ENCODE assay signal across 19 mouse cellular contexts in genomic region chr9:102749216-102749615, GRCm38 (mm10). TPM values are rescaled to one million over a fixed set of nuclear protein-coding genes. Genes with fewer than 3 reads are reported as not detected.
DNase-seq lines count a peak whose midpoint lies in the region; ATAC-seq lines count a peak whose summit lies in the region.
"Had no signal": no experiment of that assay in that cellular context is flagged by ENCODE, and none has a peak within 500 bp of the region (broad histone marks: within the 10 kb centered on the region; RNA-seq: fewer than 3 reads in every experiment).

No protein-coding gene starts in this region.

- WGBS in intestine, embryonic 14.5 days, result 48% methylated on average over 11 of the region's 11 CpGs
- WGBS in intestine, embryonic 16.5 days, result 52% methylated on average over 11 of the region's 11 CpGs
- WGBS in stomach, embryonic 16.5 days, result 55% methylated on average over 11 of the region's 11 CpGs

- peaks cover 14% of the 10 kb centered on the region for H3K4me1 ChIP-seq in intestine, embryonic 14.5 days (replicated peaks; ENCODE audit: control insufficient read depth, insufficient read depth, low read length)
- peaks cover 13% of the 10 kb centered on the region; the same call in 1 of the 2 replicates for H3K4me1 ChIP-seq in intestine, embryonic 16.5 days (ENCODE audit: control insufficient read depth, insufficient read depth, low read length)
- H3K4me1 ChIP-seq in stomach, embryonic 16.5 days (ENCODE audit: control insufficient read depth, insufficient read depth, low read length), result peaks cover 29% of the 10 kb centered on the region
- H3K4me1 ChIP-seq: hindbrain, embryonic 15.5 days had no signal

- no peaks in the 10 kb centered on the region for H3K9me3 ChIP-seq in intestine, embryonic 14.5 days (ENCODE audit: control insufficient read depth, low read length)
- H3K9me3 ChIP-seq in intestine, embryonic 16.5 days (ENCODE audit: control insufficient read depth, low read length), result no peaks in the 10 kb centered on the region
- H3K9me3 ChIP-seq in stomach, embryonic 16.5 days (replicated peaks; ENCODE audit: control insufficient read depth, low read length), result no peaks in the 10 kb centered on the region
- H3K9me3 ChIP-seq: embryonic facial prominence, embryonic 15.5 days; forebrain, embryonic 10.5 days; heart, embryonic 13.5 days; hindbrain, embryonic 15.5 days had no signal

- H3K9ac ChIP-seq in intestine, embryonic 14.5 days (ENCODE audit: low read length), result no peak overlapping the region
- H3K9ac ChIP-seq in intestine, embryonic 16.5 days (ENCODE audit: low read depth, low read length), result no peak overlapping the region
- no peak overlapping the region for H3K9ac ChIP-seq in stomach, embryonic 16.5 days (ENCODE audit: low read length)
- H3K9ac ChIP-seq: embryonic facial prominence, embryonic 15.5 days; heart, embryonic 13.5 days; hindbrain, embryonic 15.5 days had no signal

- ATAC-seq in intestine, embryonic 14.5 days (replicated peaks; ENCODE audit: low FRiP score, low TSS enrichment, low read depth), result no peak
- no peak for ATAC-seq in intestine, embryonic 16.5 days
- no peak for ATAC-seq in stomach, embryonic 16.5 days (ENCODE audit: insufficient read depth, low FRiP score)
- ATAC-seq: activated CD4-positive, CD25-positive, alpha-beta regulatory T cell, adult 4 months; forebrain, embryonic 14.5 days; Patski had no signal

- no peaks in the 10 kb centered on the region for H3K36me3 ChIP-seq in intestine, embryonic 14.5 days (ENCODE audit: control insufficient read depth, insufficient read depth, low read length)
- no peaks in the 10 kb centered on the region for H3K36me3 ChIP-seq in intestine, embryonic 16.5 days (ENCODE audit: control insufficient read depth, insufficient read depth, low read length)
- H3K36me3 ChIP-seq in stomach, embryonic 16.5 days (ENCODE audit: control insufficient read depth, insufficient read depth, low read length), result no peaks in the 10 kb centered on the region
- H3K36me3 ChIP-seq: embryonic facial prominence, embryonic 15.5 days; forebrain, embryonic 10.5 days; heart, embryonic 13.5 days; hindbrain, embryonic 15.5 days had no signal

- peak overlapping the region; percentile 86; the same call in 1 of the 2 replicates for H3K27ac ChIP-seq in intestine, embryonic 14.5 days (ENCODE audit: low read depth)
- no peak overlapping the region for H3K27ac ChIP-seq in intestine, embryonic 16.5 days (ENCODE audit: low read length)
- H3K27ac ChIP-seq in stomach, embryonic 16.5 days (ENCODE audit: low read length), result peak overlapping the region; percentile 82; the same call in 1 of the 2 replicates
- H3K27ac ChIP-seq: embryonic facial prominence, embryonic 15.5 days; forebrain, embryonic 10.5 days; heart, embryonic 13.5 days; hindbrain, embryonic 15.5 days had no signal

- DNase-seq in intestine, embryonic 14.5 days (ENCODE audit: low spot score), result no peak
- DNase-seq in adrenal gland, adult 8-10 months, result peak; percentile 89
- DNase-seq in adrenal gland, postnatal 14 days, result peak; percentile 84
- DNase-seq in frontal cortex, postnatal 10 days (ENCODE audit: low spot score in 2 of 2), result no peak
- DNase-seq: cerebellum, adult 2 months; cerebellum, postnatal 10 days; gastrocnemius, postnatal 36 days; heart, adult 11 months; heart, postnatal 36 days had no signal

- H3K27me3 ChIP-seq in intestine, embryonic 14.5 days (replicated peaks; ENCODE audit: control insufficient read depth, insufficient read depth, low read length), result no peaks in the 10 kb centered on the region
- no peaks in the 10 kb centered on the region for H3K27me3 ChIP-seq in intestine, embryonic 16.5 days (replicated peaks; ENCODE audit: control insufficient read depth, insufficient read depth, low read length)
- no peaks in the 10 kb centered on the region for H3K27me3 ChIP-seq in stomach, embryonic 16.5 days (ENCODE audit: control insufficient read depth, insufficient read depth, low read length)
- H3K27me3 ChIP-seq: embryonic facial prominence, embryonic 15.5 days; heart, embryonic 13.5 days; hindbrain, embryonic 15.5 days; Patski had no signal

- no peak overlapping the region for H3K4me2 ChIP-seq in intestine, embryonic 14.5 days (ENCODE audit: low read length)
- H3K4me2 ChIP-seq in intestine, embryonic 16.5 days (ENCODE audit: low read depth, low read length), result no peak overlapping the region
- no peak overlapping the region for H3K4me2 ChIP-seq in stomach, embryonic 16.5 days (ENCODE audit: low read depth, low read length)
- H3K4me2 ChIP-seq: embryonic facial prominence, embryonic 15.5 days; heart, embryonic 13.5 days; hindbrain, embryonic 15.5 days had no signal

- H3K4me3 ChIP-seq in intestine, embryonic 14.5 days (ENCODE audit: low read depth, low read length), result no peak overlapping the region
- H3K4me3 ChIP-seq in intestine, embryonic 16.5 days (ENCODE audit: low read length), result no peak overlapping the region
- no peak overlapping the region for H3K4me3 ChIP-seq in stomach, embryonic 16.5 days (replicated peaks; ENCODE audit: low read length)
- H3K4me3 ChIP-seq: embryonic facial prominence, embryonic 15.5 days; erythroblast, embryonic 14.5 days; forebrain, embryonic 10.5 days; heart, embryonic 13.5 days; hindbrain, embryonic 15.5 days had no signal

RNA-seq across cellular contexts. Expression of gene Amotl2, which starts 32.7 kb away (rescaled TPM):
- 29.3 and 33.6 TPM in 2 replicates for polyA plus RNA-seq in intestine, embryonic 14.5 days (2014; fragmentation: Nextera tagmentation; extraction: Ambion mirVana)
- polyA plus RNA-seq in intestine, embryonic 16.5 days (2015; fragmentation: Nextera tagmentation; extraction: Ambion mirVana), result 20.4 and 21.8 TPM in 2 replicates
- total RNA-seq in adrenal gland, adult 8-10 months (2022), result 100 to 1,000 TPM in 2 of 4 experiments, 10 to 100 TPM in 2; 77.4 to 388 (median 110) TPM
- total RNA-seq in adrenal gland, postnatal 14 days (2021), result 160 and 219 TPM in 2 replicates
- 21.1 and 26.3 TPM in 2 replicates for polyA plus RNA-seq in stomach, embryonic 16.5 days (2015; fragmentation: Nextera tagmentation; extraction: Ambion mirVana)
- polyA plus RNA-seq: activated CD4-positive, CD25-positive, alpha-beta regulatory T cell, adult 4 months had no signal

Comparison
In these comparisons a context has a peak if more than half of its experiments do, and no peak if none do; other contexts are left out.
1. DNase-seq: peak in adrenal gland, adult 8-10 months (single experiment) and adrenal gland, postnatal 14 days (single experiment); none in intestine, embryonic 14.5 days (single experiment) and frontal cortex, postnatal 10 days (0 of 2).